Mouse (Mus musculus): ENCODE measurements around the gene Ttll11. TPM values are rescaled to one million over a fixed set of nuclear protein-coding genes. Genes with fewer than 3 reads are reported as not detected.

The Ttll11 gene
- polyA plus RNA-seq, 2 experiments from 2014 or later = not detected

GRCm38 (mm10) chr2:35818883-35819282, 160.8 kb downstream of the Ttll11 start:
- no peak for ATAC-seq

- ATAC-seq = no peak
Observed at GRCm38 (mm10) chr2:35816056-35816661, 163.6 kb downstream of the Ttll11 start.

DNA sequence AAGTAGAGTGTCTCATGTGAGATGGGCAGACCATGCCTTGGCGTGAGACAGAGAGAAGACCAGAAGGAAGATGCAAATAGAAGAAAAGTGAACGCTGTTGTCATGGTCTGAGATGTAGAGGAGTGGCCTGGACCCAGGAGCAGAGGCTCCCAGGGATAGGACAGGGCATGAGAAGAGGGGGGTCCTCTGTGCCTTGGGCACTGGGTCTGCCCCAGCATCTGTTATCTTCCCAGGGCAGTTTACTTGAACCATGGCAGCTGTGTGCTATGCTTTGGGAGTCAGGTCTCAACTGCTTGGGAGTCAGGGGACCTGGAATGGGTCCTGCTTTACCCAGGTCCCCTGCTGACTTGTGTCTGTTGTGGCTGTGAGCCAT, 167.2 kb downstream of the Ttll11 start:
- no peak for ATAC-seq

- ATAC-seq = no peak
Observed at GRCm38 (mm10) chr2:35811801-35812560, 167.7 kb downstream of the Ttll11 start.

DNA sequence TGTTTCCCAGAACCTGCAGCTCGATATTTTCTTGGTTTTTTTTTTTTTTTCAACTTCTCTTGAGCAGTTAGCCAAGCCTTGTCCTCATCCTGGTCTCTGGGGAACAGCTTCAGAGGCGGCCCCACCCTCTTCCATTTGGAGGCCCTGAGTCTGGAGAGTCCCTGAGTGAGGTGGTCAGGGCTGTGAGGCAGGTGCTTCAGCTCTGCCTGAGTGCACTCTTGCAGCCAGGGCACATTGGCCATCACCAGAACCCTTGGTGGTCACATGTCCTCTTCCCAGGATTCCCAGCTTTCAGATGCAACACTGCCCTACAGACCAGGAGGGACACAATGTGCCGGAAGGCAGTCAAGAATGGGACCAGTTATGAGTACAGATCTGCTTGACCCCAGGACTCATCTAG, 169.7 kb downstream of the Ttll11 start:
- no peak for ATAC-seq

- no peak for ATAC-seq
Observed at GRCm38 (mm10) chr2:35809141-35809540, 170.6 kb downstream of the Ttll11 start.

- no peak for ATAC-seq
Observed at GRCm38 (mm10) chr2:35805881-35806280, 173.8 kb downstream of the Ttll11 start.

DNA sequence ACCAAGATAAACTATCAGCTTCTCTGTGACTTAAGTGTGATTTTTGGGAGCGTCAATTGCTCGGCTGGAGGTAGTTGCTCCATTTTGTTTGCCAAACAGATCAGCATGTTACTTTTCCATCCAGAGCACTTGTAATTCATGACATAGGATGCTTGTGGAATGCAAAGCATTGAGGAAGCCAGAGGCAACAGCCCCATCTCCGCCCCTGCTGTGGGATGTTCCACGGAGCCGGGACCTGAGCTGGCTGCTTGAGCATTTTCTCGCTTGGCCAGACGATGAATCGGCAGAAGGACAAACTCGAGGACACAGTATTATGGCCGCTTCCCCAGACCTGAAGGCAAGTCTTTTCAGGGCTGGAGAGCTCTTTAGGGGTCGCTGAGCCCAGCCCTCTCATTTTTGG, 176.6 kb downstream of the Ttll11 start:
- ATAC-seq = no peak

DNA sequence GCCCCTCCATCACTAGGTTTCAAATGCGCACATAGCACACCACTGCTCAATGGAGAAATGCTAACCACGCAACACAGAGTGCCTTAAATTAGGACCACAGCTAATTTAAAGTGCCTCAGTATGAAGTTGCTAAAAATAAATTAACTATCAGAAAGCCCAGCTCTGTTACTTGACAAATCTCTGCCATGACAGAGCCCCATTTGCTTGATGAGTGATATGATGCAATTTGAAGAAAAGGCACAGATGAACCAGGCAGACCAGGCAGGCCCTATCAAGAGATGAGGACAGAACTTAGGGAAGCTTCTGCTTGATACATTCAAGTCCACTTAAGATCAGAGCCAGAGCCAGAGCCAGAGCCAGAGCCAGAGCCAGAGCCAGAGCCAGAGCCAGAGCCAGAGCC, 178.0 kb downstream of the Ttll11 start:
- ATAC-seq = no peak

- ATAC-seq = no peak
Observed at GRCm38 (mm10) chr2:35799073-35799472, 180.6 kb downstream of the Ttll11 start.

- no peak for ATAC-seq
Observed at GRCm38 (mm10) chr2:35797998-35798397, 181.7 kb downstream of the Ttll11 start.

GRCm38 (mm10) chr2:35789362-35790326, 190.1 kb downstream of the Ttll11 start:
- no peak for ATAC-seq

DNA sequence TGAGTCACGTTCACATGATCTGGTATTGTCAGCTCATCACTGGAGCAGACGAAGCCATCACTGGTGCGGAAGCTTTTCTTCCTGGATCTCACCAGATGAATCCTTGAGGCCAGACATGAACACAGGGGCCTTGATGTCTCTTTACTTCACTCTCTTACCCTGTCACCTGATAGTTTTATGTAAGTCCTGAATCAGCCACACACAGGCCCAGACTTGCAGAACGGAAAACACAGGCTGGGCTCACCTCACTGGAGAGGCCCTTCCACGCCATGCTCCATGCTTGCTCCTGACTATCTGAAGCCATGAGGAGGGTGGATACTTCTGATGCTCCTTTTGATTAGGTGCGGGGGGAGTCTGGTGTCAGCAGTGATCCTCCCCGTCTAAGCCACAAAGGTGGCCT, 193.8 kb downstream of the Ttll11 start:
- no peak for ATAC-seq

- no peak for ATAC-seq
Observed at GRCm38 (mm10) chr2:35783368-35783767, 196.3 kb downstream of the Ttll11 start.

DNA sequence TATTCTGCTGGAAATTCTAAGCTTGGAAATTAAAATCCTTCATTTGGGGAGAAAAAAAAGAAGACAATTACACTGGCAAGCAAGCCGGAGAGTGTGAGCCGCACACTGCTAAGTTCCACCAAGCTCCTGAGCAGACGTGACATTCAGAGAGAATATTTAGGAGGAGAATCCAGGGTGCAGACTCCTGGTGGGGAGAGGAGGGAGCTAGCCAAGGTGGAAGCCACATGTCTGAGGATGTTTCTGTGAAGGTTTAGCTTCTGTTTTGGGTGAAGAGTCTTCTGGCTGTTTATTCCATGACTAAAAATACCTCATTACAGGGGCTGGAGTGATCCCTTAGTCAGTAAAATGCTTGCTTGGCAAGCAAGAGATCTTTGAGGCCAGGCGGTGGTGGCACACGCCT, 200.4 kb downstream of the Ttll11 start:
- ATAC-seq = no peak

DNA sequence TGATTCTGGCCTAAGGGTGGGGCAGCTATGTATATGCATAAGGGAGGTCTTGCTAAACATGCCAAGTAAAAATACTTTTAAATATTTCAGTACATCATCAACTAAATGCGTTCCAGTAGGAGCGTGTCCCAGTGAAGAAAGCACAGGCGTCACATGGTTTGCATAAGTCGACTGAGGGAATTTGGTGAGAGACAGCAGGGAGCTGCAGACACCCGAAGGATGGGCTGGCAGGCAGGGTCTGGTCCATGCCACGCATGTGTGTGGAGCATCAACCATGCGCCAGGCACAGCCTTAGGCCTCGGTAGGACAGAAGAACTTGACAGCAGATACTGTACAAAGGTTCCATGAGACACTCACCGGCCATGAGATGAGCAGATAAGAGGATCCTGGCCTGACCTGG, 202.8 kb downstream of the Ttll11 start:
- no peak for ATAC-seq

- ATAC-seq = no peak
Observed at GRCm38 (mm10) chr2:35775651-35776055, 204.1 kb downstream of the Ttll11 start.

DNA sequence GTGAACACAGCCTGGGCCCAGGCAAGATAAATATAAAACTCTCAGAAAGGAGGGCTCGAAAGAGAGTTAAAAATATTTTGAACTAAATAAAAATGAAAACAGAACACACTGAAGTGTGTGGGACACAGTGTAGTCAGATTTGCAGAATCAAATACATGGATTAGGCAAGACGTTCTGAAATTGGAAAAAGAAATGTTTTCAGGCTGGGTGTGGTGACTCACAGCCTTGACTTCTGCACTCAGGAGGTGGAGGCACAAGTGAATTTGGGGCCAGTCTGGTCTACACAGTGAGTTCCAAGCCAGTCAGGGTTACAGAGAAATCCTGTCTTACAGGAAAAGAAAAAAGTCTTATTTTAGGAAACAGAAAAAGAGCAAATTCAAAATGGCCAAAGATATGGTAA, 209.2 kb downstream of the Ttll11 start:
- ATAC-seq = no peak

GRCm38 (mm10) chr2:35769398-35769797, 210.3 kb downstream of the Ttll11 start:
- ATAC-seq = no peak

GRCm38 (mm10) chr2:35768538-35769238, 211.0 kb downstream of the Ttll11 start:
- no peak for ATAC-seq

DNA sequence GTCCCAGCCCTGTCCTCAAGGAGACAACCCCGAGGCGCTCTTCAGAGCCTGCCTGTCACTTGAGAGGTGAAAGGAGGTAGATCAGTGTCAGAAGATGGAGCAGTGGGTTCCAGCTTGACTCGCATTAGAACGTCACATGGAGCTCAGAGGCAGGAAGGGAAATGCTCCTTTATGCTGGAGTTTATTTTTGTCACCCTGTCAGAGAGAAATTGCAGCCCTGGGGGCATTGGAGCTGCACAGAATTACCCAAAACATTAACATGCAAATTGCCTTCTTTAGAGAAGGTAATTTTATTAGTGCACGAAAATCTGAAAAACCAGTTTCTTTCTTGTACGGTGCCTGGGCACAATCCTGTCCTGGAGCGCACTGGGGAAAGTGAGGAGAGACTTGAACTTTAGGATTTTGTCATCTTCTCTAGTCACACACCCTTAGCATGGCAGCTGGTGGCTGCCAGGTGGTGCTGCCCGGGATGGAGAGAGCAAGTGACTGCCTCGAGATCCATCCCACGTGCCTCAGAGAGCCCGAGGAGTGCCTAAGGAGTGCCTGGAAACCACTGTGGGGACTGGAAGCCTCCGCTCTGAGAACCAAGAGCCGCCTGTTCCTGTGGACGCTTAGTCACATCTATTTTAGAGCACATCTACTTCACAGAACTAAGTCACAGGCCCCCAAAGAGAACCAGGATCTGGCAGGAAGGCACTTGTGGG, 211.7 kb downstream of the Ttll11 start:
- no peak for ATAC-seq

GRCm38 (mm10) chr2:35764328-35764727, 215.4 kb downstream of the Ttll11 start:
- no peak for ATAC-seq

Data from activated CD4-positive, CD25-positive, alpha-beta regulatory T cell, adult 4 months (primary cell).